Mouse (Mus musculus): ENCODE data around the gene Clrn3.

- TF ChIP-seq CTCF (IDR thresholded peaks at IDR 0.05; ENCODE audit: insufficient read depth, low read depth, low read length) (no peak), POLR2A (IDR thresholded peaks at IDR 0.05; ENCODE audit: insufficient read depth, low read depth, low read length) (no peak)
These were observed 19.9 kb downstream of the Clrn3 start for GRCm38 (mm10) chr7:135508602-135509001.
